ENCODE assay signal across 8 mouse cellular contexts in the genomic region with DNA sequence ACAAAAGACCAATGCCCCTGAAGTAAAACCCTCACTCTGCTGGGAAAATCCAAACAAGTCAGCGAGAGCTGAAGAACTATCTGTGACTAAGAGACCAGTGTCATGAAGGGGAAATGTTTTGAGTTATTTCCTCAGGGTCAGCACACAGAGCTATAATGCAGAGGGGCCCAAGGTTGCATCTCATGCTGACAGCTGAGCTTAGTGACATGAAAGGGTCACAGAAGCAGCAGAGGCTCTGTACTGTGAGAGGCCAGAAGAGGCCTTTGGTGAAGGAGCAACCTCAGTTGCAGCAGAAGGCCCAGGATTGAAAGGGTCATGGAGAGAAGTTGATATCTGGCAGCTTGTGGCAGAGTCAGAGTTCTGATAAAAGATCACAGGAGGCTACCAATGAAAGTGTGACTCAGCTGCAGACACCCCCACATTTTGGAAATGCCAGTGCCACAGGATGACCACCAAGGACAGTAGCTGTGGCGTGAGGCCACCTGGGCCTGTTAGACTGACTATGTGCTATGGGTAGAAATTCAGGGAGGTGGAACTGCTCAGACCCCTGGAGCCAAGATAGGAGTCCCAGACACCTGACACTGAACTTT.
"Had no signal": no experiment of that assay in that cellular context is flagged by ENCODE, and none has a peak within 500 bp of the region (broad histone marks: within the 10 kb centered on the region; RNA-seq: fewer than 3 reads in every experiment).

No protein-coding gene starts in this region.

- DNase-seq: kidney, postnatal 25 days; layer of hippocampus, adult 9-11 months; liver, embryonic 13.5 days; lung, adult 2 months; right cerebral cortex, postnatal 25 days; spleen, adult 18-20 months; thymus, postnatal 25 days had no signal

- ATAC-seq: midbrain, embryonic 15.5 days had no signal
